Mouse (Mus musculus): ENCODE measurements at regions not wholly inside any gene's neighbourhood (a gene's known extent, or its start where the extent isn't known, plus 50 kb on each side); places are given as distances from the start of the nearest gene placed in this dataset.
A peak's percentile ranks its signal among the peaks of the same experiment; 100 is the strongest.

DNA sequence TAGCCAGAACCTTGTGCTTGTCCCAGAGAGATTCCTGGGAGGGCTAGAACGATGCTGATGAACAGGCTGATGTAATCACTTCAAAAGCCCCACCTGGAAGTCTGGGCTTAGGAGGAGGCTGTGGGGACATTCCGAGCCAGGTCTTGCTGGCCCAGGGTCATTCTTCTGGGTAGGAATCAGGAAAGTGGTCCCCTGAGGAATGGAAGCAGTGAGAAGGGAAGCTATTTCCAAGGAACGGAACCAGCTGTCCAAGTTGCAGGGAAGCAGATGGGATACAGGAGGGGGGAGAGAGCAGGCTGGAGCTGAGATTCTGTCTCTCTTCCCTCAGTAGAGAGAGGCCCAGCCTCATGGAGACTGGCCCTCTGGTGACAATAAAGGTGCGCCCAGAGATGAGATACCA, 243.9 kb downstream of the Tcf7l2 start:
- no peaks in the 10 kb centered on the region for H3K4me1 ChIP-seq
- H3K9me3 ChIP-seq (replicated peaks), result no peaks in the 10 kb centered on the region
- WGBS, result 79% methylated on average over 4 of the region's 4 CpGs
- H3K36me3 ChIP-seq, result no peaks in the 10 kb centered on the region
- H3K4me3 ChIP-seq, result no peak overlapping the region
- H3K27ac ChIP-seq, result no peak overlapping the region
- H3K27me3 ChIP-seq (ENCODE audit: low read depth, poor library complexity, severe bottlenecking), result 0 out of 2 replicates have a peak, but pooled peaks cover 2% of the 10 kb centered on the region
- no peak for DNase-seq (ENCODE audit: low spot score)

DNA sequence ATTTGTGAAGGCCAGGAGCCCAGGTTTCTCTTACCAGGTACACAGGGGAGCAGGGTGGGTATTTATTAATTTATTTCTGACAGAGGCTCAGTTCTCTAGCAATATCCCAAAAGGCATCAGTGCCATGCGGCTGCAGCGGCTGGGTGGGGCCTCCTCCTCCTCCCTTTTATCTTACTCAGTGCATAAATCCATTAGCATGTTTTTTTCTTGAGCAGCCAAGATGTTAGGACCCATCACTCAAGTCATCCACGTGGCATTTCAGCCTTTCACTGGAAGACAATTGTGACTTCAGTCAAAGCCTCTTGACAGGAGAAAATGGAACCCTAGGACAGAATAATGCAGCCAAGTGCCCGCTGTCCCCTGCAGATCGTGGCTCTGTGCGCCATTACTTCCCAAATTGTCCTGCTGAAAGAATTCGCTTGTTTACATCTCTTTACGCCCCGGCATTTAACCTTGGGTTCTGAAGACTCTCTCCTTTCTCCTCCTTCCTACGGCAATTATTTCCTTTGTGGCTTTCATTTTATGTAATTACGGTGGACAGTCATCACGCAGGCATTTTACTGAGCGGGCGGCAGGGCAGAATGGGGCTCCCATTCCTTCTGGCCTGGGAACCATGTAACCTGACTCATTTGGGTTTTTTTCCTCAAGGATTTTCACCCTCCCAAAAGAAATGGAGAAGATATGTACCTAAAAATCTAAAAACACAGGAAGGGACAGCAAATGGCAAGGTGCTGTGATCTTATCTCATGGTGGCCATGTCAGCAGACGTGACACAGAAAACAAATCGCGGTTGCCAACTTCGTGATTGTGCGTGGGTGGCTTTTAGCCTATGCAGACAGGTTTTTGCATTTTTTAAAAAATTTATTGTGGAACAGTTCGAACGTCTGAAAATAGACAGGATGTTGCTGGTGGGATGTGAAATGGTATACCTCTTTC, 250.4 kb downstream of the Tcf7l2 start:
- no peak for DNase-seq (ENCODE audit: low spot score)
- Histone ChIP-seq H3K9me3 (replicated peaks) (no peaks in the 10 kb centered on the region), H3K27ac (no peak overlapping the region), H3K4me3 (no peak overlapping the region), H3K36me3 (no peaks in the 10 kb centered on the region), H3K27me3 (ENCODE audit: low read depth, poor library complexity, severe bottlenecking) (0 out of 2 replicates have a peak, but pooled peaks cover 6% of the 10 kb centered on the region), H3K4me1 (peaks cover 5% of the 10 kb centered on the region; the same call in 1 of the 2 replicates)
- 75% methylated on average over 21 of the region's 21 CpGs for WGBS

DNA sequence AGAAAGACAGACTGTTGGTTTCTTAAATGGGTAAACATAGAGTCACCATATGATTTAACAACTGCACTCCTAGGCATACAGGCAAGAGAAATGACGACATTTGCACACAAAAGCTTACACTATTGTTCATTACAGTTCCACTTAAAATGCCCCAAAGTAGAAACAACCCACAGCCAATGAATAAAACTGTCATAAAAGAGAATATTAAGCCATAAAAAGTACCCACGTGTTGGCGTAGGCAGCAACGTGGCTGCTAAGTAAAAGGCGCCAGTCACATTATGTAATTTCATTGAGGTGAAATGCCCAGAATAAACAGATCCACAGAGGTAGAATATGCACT, 251.1 kb downstream of the Tcf7l2 start:
- 0 out of 2 replicates have a peak, but pooled peaks cover 9% of the 10 kb centered on the region for H3K27me3 ChIP-seq (ENCODE audit: low read depth, poor library complexity, severe bottlenecking)
- no peak overlapping the region for H3K4me3 ChIP-seq
- 92% methylated on average over 5 of the region's 5 CpGs for WGBS
- no peak overlapping the region for H3K27ac ChIP-seq
- H3K9me3 ChIP-seq (replicated peaks), result no peaks in the 10 kb centered on the region
- peaks cover 5% of the 10 kb centered on the region; the same call in 1 of the 2 replicates for H3K4me1 ChIP-seq
- no peak for DNase-seq (ENCODE audit: low spot score)
- no peaks in the 10 kb centered on the region for H3K36me3 ChIP-seq

DNA sequence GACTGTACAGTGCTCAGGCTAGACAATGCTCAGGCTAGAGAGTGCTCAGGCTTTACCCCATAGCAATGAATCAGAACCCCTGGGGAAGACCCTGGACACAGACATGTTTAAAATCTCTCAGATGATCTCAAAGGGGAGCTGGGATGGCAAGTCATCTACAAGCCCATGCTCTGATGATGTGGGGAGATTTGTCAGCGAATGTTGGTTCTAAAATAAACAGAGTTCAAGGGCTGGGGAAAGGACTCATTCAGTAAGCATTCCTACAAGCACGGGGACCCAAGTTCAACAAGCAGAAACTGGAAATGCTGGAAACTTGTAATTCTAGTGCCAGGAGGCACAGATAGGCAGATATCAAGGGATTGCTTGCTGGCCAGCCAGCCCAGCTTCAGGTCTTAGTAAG, 254.1 kb downstream of the Tcf7l2 start:
- DNase-seq (ENCODE audit: low spot score), result no peak
- Histone ChIP-seq H3K9me3 (replicated peaks) (no peaks in the 10 kb centered on the region), H3K4me3 (no peak overlapping the region), H3K27me3 (ENCODE audit: low read depth, poor library complexity, severe bottlenecking) (0 out of 2 replicates have a peak, but pooled peaks cover 6% of the 10 kb centered on the region), H3K4me1 (peaks cover 30% of the 10 kb centered on the region), H3K36me3 (no peaks in the 10 kb centered on the region), H3K27ac (no peak overlapping the region)
- 88% methylated on average over 2 of the region's 2 CpGs for WGBS

DNA sequence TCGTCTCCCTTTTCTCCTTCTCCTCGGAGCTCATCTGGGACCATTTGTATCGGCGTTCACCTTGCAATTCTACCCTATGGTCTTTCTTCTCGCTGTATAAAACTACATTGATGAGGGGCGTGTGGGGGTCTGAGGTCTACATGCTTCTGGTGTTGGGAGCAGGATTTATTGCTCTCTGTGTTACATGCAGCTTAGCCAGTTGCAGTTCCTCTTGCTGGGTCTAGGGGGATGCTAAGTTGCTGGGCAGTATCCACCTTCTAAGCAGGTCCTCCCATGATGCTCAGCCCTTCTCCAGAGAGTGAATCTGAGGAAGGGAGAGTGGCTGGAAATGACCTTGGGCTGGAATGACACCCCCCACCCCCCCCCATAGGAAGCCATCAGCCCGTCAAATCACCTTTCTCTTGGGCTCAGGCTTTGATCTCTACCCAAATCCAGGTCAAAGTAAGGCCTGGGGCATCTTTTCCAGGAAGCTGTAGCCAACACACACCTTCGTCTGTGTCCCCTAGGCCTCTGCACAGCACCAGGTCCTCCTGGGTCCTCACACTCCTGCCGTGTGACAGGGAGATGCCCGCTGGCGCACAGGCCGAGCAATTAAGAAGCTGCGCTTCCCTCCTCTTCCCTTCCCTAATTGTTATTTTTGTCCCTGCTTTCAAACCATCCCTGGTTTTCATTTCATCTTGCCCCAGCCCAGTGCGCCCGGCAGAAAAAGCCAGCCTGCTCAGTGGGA, 257.0 kb downstream of the Tcf7l2 start:
- H3K4me3 ChIP-seq, result no peak overlapping the region

DNA sequence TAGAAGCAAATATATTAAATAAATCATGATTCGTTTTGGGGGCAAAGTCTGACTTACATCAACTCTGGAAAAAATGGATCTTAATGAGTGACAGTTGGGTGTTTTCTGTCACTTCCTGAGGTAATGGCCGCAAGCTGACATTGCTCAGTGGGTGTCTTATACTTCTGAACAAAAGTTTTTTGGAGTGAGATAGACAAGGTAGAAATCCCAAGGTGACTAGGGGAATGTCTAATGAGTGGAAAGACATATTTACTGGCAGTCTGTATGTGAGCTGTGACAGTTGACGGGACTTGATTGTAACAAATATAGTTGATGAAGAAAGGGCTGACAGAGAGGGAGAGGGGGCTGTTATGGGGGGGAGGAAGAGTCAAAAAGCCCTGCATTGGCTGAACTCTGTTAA, 257.8 kb downstream of the Tcf7l2 start:
- Histone ChIP-seq H3K9me3 (replicated peaks) (no peaks in the 10 kb centered on the region), H3K4me3 (no peak overlapping the region), H3K36me3 (no peaks in the 10 kb centered on the region), H3K4me1 (peaks cover 25% of the 10 kb centered on the region), H3K27ac (0 out of 2 replicates have a peak overlapping the region, but pooled peaks have one; percentile 56), H3K27me3 (ENCODE audit: low read depth, poor library complexity, severe bottlenecking) (0 out of 2 replicates have a peak, but pooled peaks cover 6% of the 10 kb centered on the region)
- no peak for DNase-seq (ENCODE audit: low spot score)
- WGBS, result 70% methylated on average over 3 of the region's 3 CpGs

More for the DNA sequence above, 257.0 kb downstream of the Tcf7l2 start:
- 68% methylated on average over 15 of the region's 15 CpGs for WGBS
- Histone ChIP-seq H3K27me3 (ENCODE audit: low read depth, poor library complexity, severe bottlenecking) (0 out of 2 replicates have a peak, but pooled peaks cover 6% of the 10 kb centered on the region), H3K9me3 (replicated peaks) (no peaks in the 10 kb centered on the region), H3K4me1 (peaks cover 25% of the 10 kb centered on the region), H3K36me3 (no peaks in the 10 kb centered on the region), H3K27ac (peak overlapping the region; percentile 56)
- no peak for DNase-seq (ENCODE audit: low spot score)

DNA sequence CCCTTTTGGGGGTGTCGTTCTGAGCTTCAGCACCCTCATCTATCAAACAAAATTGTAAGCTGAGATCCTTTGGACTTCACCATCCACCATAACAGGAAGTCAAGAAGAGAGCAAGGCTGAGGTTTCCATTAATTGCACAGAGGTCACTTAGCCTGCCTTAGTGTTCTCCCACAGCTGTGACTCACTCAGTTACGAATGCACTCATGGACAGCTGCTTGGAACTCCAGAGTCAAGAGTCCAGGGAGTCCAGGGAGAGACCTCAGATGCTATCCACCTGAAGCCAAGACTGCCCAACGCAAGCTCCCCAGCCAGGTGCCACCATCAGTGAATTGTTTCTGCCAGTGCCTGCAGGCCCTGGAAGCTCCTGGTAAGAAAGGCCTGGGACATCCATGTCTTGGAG, 259.8 kb downstream of the Tcf7l2 start:
- DNase-seq (ENCODE audit: low spot score), result no peak
- Histone ChIP-seq H3K27me3 (ENCODE audit: low read depth, poor library complexity, severe bottlenecking) (0 out of 2 replicates have a peak, but pooled peaks cover 6% of the 10 kb centered on the region), H3K27ac (peak overlapping the region; percentile 21; the same call in 1 of the 2 replicates), H3K4me1 (peaks cover 40% of the 10 kb centered on the region), H3K9me3 (replicated peaks) (no peaks in the 10 kb centered on the region), H3K4me3 (no peak overlapping the region), H3K36me3 (no peaks in the 10 kb centered on the region)
- WGBS, result 93% methylated on average over 3 of the region's 3 CpGs

DNA sequence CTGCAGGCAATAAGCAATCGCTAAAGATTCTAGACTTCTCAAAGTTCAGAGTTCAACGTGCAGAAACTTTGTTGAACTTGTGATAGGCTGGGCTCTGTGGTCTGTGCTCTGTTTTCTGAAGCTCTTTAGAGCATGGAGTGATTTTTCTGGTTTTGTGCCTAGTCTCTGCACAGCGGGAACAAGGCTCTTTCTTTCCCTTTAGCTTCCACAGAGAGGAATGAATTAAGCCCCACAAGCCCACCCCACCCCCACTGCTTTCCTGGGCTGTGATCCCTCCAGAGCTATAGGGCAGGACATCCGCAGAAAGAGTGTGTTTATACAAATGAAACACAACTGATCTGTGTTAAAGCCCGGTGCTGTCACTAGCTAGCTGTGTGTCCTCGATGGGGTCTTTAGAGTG, 264.3 kb downstream of the Tcf7l2 start:
- Histone ChIP-seq H3K4me3 (no peak overlapping the region), H3K27me3 (ENCODE audit: low read depth, poor library complexity, severe bottlenecking) (0 out of 2 replicates have a peak, but pooled peaks cover 3% of the 10 kb centered on the region), H3K4me1 (peaks cover 20% of the 10 kb centered on the region; the same call in 1 of the 2 replicates), H3K27ac (peak overlapping the region; percentile 56), H3K9me3 (replicated peaks) (no peaks in the 10 kb centered on the region), H3K36me3 (no peaks in the 10 kb centered on the region)
- DNase-seq (ENCODE audit: low spot score), result no peak
- 73% methylated on average over 6 of the region's 6 CpGs for WGBS

DNA sequence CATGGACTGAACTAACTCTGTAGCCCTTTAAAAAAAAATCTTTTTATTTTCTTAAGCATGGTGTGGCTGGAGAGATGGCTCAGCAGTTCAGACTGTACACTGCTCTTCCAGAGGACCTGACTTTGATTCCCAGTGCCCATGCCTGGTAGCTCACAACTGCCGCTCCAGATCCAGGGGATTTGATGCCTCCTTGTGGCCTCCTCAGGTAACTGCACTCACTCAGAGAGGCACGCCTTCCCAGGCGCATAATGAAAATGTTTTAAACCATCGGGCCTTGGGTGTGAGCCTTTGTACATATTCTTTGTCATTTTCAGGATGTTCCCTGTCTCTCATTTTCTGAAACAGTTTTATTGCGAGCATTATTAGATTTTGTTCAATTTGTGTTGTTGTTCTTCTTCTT, 265.8 kb downstream of the Tcf7l2 start:
- DNase-seq (ENCODE audit: low spot score), result no peak
- Histone ChIP-seq H3K9me3 (replicated peaks) (no peaks in the 10 kb centered on the region), H3K4me1 (peaks cover 20% of the 10 kb centered on the region; the same call in 1 of the 2 replicates), H3K36me3 (no peaks in the 10 kb centered on the region), H3K27ac (no peak overlapping the region), H3K27me3 (ENCODE audit: low read depth, poor library complexity, severe bottlenecking) (0 out of 2 replicates have a peak, but pooled peaks cover 3% of the 10 kb centered on the region), H3K4me3 (no peak overlapping the region)
- 94% methylated on average over 5 of the region's 5 CpGs for WGBS

DNA sequence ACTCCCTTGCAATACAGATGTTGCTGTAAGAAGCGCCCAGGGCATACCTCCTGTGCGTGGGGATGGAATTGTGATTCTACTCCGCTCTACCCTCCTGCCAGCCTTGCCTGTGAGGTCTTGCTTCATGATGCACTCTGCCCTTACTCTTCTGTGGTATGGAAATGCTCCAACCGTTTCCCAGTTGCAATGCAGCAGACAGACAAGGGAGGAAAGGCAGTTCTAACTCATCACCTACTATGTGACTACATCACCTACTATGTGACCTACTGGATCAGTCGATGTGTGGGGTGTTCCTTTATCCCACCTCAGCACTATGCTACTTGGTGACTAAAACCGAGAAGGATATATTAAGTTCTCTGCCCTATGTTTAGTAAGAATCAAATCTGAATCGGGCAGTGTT, 269.1 kb downstream of the Tcf7l2 start:
- no peak overlapping the region for H3K27ac ChIP-seq
- no peaks in the 10 kb centered on the region for H3K9me3 ChIP-seq (replicated peaks)
- 92% methylated on average over 7 of the region's 7 CpGs for WGBS
- H3K36me3 ChIP-seq, result no peaks in the 10 kb centered on the region
- no peak overlapping the region for H3K4me3 ChIP-seq
- H3K4me1 ChIP-seq, result peaks cover 23% of the 10 kb centered on the region
- no peak for DNase-seq (ENCODE audit: low spot score)
- 0 out of 2 replicates have a peak, but pooled peaks cover 7% of the 10 kb centered on the region for H3K27me3 ChIP-seq (ENCODE audit: low read depth, poor library complexity, severe bottlenecking)

DNA sequence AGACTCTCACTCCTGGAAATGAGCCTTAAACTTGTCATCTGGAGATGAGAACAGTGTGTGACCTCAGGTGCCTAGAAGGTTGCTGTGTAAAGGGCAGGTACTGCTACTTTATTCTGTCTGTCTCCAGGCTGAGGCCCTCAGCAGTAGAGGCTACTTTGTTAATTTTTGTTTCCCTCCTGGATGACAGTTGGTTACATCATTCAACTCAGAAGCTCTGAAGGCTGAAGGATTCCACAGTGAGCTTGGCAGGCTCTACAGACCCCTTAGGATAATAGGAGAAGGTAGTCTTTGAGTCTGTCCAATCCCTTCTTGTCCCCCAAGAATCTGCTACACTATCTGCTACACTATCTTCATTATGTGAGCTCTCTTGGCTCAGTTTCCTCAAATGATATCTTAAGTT, 269.7 kb downstream of the Tcf7l2 start:
- H3K4me1 ChIP-seq, result peaks cover 22% of the 10 kb centered on the region
- no peak for DNase-seq (ENCODE audit: low spot score)
- H3K27ac ChIP-seq, result no peak overlapping the region
- no peak overlapping the region for H3K4me3 ChIP-seq
- no peaks in the 10 kb centered on the region for H3K9me3 ChIP-seq (replicated peaks)
- no peaks in the 10 kb centered on the region for H3K36me3 ChIP-seq
- H3K27me3 ChIP-seq (ENCODE audit: low read depth, poor library complexity, severe bottlenecking), result 0 out of 2 replicates have a peak, but pooled peaks cover 7% of the 10 kb centered on the region

DNA sequence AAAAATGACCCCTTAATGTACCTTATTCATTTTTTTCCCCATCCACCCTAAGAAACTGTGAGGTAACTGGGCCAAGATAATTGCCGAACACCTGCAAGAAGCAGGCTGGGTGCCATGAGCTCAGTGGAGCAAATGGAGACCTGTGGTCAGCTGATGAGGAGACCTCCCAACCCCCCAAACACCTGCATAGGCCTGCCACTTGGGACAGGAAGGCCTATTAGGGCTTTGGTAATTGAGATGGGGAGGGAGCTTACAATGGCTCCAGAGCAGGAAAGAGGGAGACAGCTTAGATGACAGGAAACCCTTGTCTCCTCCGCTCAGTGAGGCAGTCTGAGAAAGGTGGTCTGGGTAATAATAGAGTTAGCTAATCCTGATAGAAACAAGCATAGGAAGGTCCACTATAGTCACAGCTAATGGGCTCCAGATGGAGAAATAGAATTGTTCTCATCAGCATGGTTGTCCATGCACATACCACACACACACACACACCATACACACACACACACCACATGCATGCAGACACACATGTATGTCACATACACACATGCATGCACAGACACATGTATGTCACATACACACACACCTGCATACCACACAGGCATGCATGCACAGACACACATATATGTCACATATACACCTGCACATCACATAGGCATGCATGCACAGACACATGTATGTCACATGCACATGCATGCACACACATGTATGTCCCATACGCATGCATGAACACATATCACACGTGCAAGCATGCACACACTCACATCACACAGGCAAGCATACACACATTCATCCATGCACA, 270.2 kb upstream of the Habp2 start:
- H3K9me3 ChIP-seq (replicated peaks), result no peaks in the 10 kb centered on the region
- no peak for DNase-seq (ENCODE audit: low spot score)
- no peaks in the 10 kb centered on the region for H3K36me3 ChIP-seq
- WGBS, result 84% methylated on average over 4 of the region's 4 CpGs
- 0 out of 2 replicates have a peak, but pooled peaks cover 4% of the 10 kb centered on the region for H3K27me3 ChIP-seq (ENCODE audit: low read depth, poor library complexity, severe bottlenecking)
- H3K27ac ChIP-seq, result peak overlapping the region; percentile 83
- H3K4me1 ChIP-seq, result peaks cover 59% of the 10 kb centered on the region
- no peak overlapping the region for H3K4me3 ChIP-seq

Data from limb, embryonic 10.5 days (tissue).